Mouse (Mus musculus) brain, adult 2 months (tissue): ENCODE results near the gene Rcor2.

Experiments used
- DNase-seq: peaks from one replicate; pipeline ENCODE4 v3.0.0; 2011; ENCODE audit warnings: low read depth, low spot score

Gene Rcor2

DNA sequence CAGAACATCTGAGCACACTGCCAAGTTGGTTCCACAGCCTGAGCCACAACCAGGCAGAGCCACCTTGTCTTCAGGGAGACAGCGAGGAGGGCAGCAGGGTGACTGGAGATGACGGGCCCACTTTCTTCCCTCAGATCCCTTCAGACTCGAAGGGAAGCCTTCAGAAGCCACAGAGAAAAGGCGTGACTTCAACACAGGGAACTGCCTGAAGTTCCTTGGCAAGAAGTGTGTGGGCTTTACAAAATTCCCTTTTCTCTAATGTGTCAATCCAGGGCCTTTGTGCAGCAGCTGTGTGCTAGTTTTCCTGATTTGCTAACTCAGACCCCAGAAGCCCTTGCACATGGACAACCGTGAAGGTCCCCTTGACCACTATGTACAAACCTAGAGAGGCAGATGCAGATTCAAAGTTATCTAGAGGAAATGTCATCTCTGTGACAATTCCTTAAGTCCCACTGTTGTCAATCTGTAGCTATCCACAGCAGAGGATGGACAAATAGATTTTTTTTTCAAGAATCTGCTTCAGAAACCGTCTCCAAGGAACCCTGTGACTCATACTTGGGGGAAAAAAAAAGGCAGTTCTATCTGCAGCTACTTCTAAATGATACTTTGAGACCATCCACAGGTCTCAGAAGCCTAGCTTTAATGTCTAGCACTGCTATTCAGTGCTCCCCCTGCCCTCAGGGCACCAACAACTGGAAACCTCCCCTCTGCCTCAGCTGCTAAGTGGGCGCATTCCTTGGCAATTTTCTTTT lies 25.0 kb downstream of the Rcor2 start:
- peak; percentile 67 for DNase-seq

GRCm38 (mm10) chr19:7294098-7294876 lies 27.2 kb downstream of the Rcor2 start:
- DNase-seq: no peak

GRCm38 (mm10) chr19:7295071-7295658 lies 28.0 kb downstream of the Rcor2 start:
- DNase-seq: no peak

- no peak for DNase-seq
Measured at GRCm38 (mm10) chr19:7295959-7296358, 28.8 kb downstream of the Rcor2 start.

GRCm38 (mm10) chr19:7299052-7299451 lies 31.9 kb downstream of the Rcor2 start:
- DNase-seq: peak; percentile 94

DNA sequence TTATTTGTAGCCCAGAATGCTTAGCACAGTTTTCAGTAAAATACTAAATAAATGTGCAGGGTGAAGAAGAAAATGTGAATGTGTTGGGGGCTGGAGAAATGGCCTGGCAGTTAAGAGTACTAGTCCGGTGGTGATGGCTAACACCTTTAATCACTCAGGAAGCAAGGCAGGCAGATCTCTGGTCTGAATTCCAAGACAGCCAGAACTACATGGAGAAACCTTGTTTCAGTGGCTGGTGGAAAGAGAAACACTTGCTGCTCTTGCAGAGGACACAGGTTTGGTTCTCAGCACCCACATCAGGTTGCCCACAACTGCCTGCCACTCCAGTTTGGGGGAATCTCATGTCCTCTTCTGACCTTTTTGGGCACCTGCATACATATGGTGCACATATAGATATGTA lies 33.0 kb downstream of the Rcor2 start:
- DNase-seq: no peak

GRCm38 (mm10) chr19:7301647-7302492 lies 34.7 kb downstream of the Rcor2 start:
- DNase-seq: peak; percentile 91

DNA sequence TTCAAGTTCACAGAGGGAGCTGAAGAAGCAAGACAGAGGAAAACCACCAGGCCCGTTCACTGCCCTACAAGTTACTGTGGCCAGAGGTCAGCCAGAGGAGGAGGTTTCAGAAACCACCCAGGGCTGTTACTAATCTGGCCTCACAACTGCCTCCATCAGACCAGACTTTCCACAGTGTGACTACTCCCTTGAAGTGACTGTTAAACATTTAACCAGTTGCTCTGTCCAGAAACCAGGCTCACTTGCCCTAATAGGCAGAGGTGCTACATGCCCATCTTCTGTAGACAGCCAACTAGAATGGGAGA lies 35.3 kb downstream of the Rcor2 start:
- no peak for DNase-seq

DNA sequence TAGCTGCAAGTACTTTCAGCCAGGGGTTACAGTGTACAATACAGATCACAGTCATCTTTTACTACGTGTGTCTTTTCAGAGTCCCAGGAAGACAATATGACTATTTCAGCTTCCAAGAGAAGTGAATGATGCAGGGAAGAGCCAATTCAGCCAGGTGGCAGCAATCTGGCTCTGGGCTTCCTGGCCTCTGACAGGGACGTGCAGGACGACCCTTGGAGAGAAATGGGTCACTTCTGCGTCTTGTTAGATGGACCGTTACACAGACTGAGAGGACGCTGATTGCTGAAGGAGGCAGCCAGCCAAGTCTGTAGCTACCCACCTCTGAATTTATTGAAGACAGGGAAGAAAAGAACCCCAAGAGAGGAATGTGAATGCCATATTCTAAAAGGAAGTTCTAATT lies 36.7 kb downstream of the Rcor2 start:
- DNase-seq: no peak

DNA sequence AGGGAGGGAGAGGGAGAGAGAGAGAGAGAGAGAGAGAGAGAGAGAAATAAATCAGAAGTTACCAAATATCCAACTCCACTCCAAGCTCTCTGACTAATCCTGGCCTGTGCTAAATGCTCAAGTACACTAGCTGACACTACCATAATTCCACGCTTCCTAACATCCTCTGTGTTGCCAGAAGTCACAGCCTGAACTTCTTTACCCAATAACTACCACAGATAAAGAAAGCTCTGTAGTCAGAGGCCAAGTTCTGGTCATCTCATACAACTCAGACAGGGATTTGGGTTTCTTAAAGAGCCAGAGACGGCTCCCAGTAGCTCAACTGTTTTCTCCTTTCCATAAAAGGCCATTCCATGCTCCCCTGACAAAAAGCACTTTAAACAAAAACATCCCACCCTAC lies 37.7 kb downstream of the Rcor2 start:
- DNase-seq: no peak

DNA sequence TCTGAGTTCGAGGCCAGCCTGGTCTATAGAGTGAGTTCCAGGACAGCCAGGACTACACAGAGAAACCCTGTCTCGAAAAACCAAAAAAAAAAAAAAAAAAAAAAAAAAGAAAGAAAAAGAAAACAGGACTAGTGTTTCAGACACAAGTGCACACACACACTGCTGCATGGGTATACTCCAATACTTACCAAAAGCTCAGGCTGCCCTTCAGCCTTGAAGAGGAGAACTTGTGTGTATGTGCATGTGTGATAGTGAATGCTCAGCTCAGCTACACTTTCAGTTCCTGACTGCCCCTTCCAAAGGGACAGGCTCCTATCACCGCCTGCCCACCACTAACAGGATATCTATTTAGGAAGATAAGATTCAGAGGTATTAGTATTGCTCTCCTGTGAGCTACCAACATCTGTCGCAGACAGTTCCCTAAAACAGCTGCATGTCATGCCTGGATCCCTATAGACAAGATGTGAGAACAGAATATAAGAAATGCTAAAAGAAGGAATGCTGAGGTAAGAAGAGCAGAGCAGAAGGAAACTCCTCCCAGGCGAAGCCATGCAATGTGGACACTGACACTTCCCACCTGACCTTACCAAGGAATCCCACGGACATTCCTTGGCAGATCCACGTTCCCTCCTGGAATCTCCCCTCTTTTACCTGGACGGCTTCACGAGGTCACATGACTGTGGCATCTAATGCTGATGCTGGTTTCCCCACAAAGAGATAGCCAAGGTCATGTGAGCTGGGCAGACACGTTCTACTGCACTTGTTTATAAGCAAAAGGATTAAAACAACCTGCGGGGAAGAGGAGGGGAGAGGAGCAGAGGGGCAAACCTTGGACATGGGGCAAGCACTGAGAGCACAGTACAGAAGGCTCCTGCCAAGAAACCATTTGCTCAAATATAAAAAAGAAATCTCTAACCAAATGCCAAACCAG lies 38.5 kb downstream of the Rcor2 start:
- no peak for DNase-seq

DNA sequence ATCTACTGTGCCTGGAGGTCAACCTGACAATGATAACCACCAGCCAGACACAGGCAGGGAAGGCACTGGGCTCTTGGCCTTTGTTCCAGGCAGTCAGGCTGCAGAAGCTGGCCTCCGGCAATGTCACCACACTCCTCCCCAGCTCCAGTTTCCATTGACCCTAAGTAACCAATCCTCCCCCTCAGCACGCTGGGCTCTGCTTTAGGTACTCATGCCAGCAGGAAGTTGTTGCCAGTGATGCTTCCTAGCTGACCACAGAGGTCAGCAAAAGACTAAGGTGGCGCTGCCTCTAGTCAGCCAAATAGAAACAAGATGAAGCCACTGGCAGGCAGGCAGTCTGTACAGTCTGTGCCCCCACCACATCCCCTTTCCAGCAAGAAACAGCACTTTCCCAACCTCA lies 39.8 kb downstream of the Rcor2 start:
- no peak for DNase-seq

DNA sequence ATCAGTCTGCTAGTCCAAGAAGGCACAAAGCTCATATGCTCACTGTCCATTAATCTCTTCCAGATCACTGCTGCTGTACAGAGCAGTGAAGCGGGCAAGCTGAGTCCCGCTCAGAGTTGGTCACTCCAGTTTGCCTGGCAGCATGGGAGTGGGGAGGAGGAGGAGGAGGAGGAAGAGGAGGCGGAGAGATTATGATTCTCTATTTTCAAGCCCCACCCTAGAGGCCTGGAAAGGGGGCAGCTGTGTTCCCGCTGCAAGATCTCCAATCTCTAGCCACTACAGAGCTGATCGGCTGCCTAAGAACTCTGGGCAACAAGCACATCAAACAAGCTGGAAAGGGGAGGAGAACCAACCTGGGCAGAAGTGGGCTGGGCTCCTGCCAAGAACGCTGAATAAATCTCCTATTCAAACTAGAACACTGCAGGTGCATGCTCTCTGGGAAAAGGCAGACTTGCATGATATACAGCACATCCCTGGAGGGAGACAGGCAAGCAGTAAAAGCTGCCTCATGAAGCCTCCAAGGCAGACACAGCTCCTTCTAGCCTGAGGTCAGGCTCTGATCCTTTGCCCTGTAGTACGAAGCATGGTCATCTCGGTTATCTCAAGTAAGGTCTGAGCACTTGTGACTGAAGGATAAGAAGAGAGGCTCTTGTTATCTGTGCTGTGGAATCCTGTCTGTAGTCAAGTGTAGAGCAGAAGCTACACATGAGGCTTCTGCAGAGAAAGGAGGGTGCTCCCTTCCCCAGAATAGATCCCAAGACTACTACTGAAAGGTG lies 41.1 kb downstream of the Rcor2 start:
- peak; percentile 74 for DNase-seq

DNA sequence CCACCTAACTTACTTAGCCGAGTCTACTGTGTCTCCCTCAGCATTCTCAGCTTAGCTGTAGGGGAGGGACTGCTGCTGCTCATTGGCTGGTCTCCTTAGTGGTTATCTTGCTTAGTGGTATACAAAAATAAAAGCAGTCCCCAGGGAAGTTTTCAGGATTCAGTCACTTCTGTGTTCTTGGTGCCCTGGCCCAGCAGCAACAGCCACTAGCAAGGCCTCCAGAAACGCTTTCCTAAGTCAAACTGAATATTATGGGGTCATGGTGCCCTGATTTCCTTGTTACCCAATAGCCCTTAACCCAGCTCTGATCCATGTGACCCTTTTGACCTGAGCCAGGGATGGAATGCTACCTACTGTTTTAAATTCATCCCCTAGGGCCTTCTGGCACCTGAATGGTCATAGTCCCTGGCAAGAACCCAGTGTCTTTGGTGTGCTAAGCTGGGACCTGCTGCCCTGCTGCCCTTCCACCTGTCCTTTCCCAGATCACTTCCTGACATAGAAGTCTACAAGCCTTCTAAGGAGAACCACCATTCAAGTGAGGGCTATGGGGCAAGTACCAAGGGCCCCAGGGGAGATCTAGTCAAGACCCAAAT lies 42.7 kb downstream of the Rcor2 start:
- peak; percentile 69 for DNase-seq

DNA sequence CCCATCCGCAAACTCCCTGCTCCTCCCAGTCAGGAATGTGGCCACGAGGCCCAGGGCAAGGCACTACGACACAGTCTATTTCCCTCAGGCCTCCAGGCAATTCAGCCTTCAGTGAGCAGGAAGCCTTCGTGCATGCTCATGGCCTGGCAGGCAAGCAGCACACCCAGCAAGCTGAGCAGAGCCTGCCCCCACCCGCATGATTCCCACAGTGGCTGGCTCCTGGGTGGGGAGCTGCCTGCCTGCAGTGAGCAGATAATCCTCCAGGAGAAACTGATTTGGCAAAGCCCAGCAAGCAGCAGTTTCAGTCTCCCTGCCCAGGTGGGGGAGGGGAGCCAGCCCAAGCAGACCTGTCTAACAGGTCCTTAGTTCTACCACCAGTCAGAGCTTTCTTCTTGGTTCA lies 43.6 kb downstream of the Rcor2 start:
- DNase-seq: peak; percentile 75

GRCm38 (mm10) chr19:7311306-7311705 lies 44.2 kb downstream of the Rcor2 start:
- DNase-seq: peak; percentile 94

- no peak for DNase-seq
Measured at GRCm38 (mm10) chr19:7313660-7314059, 46.5 kb downstream of the Rcor2 start.

DNA sequence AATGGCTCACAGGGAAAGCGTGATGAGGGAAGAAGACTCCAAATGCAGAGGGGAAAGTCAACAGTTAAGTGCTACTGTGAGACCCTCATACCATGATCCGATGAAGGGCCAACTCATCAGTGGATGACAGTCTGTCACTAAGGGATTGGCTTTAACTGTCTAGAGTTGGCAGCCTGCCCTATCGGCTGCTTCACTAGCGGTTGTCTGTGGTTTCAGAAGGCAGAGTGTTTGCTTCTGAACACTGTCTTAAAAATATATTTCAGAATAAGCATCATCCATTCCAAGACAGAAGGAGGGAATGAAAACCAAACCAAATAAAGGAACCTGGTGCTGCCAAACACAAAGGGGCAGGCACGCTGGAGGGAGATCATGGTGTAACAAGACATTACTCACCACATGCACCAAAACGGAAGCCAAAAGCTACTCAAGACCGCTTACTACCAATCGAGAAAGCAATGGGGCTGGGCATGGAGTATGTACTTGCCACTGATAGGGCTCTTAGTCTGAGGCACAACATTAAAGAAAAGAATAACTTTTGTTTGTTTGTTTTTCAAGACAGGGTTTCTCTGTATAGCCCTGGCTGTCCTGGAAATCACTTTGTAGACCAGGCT lies 48.0 kb downstream of the Rcor2 start:
- peak; percentile 65 for DNase-seq

GRCm38 (mm10) chr19:7315587-7315984 lies 48.5 kb downstream of the Rcor2 start:
- no peak for DNase-seq
